Mouse (Mus musculus) CH12.LX (cell line): Measurements from ENCODE around the gene Smim1.

Source experiments
- CTCF ChIP-seq, 2 experiments: IDR thresholded peaks in 1 of 2; conservative IDR thresholded peaks in 1 of 2; 2 replicates each; pipeline ENCODE4 v1.5.1; 2011 to 2012; ENCODE audit warnings: low read depth in 2 of 2, low read length in 2 of 2, improper control_type of control experiment in 1 of 2, inconsistent platforms in 1 of 2, mild to moderate bottlenecking in 1 of 2, moderate library complexity in 1 of 2
- EP300 ChIP-seq: IDR thresholded peaks from 2 replicates; pipeline ENCODE4 v1.6.1; 2011; ENCODE audit warnings: low read length, improper control_type of control experiment
- MAFK ChIP-seq: IDR thresholded peaks from 2 replicates; pipeline ENCODE4 v1.6.1; 2011; ENCODE audit warnings: low read length, improper control_type of control experiment; ENCODE audit not compliant: insufficient replicate concordance
- MAZ ChIP-seq: IDR thresholded peaks from 2 replicates; pipeline ENCODE4 v1.6.1; 2012; ENCODE audit warnings: low read depth, mild to moderate bottlenecking, inconsistent platforms, low read length, improper control_type of control experiment, moderate library complexity
- NRF1 ChIP-seq: IDR thresholded peaks from 2 replicates; pipeline ENCODE4 v1.6.1; 2014; ENCODE audit warnings: low read depth, mild to moderate bottlenecking, inconsistent platforms, low read length, improper control_type of control experiment, moderate library complexity
- POLR2A ChIP-seq: IDR thresholded peaks from 2 replicates; pipeline ENCODE4 v1.6.1; 2011; ENCODE audit warnings: low read depth, mild to moderate bottlenecking, improper control_type of control experiment, low read length
- RCOR1 ChIP-seq: conservative IDR thresholded peaks from 2 replicates; pipeline ENCODE4 v1.6.1; 2012; ENCODE audit warnings: low read depth, mild to moderate bottlenecking, inconsistent platforms, low read length, improper control_type of control experiment
- SMC3 ChIP-seq: IDR thresholded peaks from 2 replicates; pipeline ENCODE4 v1.6.1; 2011; ENCODE audit warnings: low read depth, low read length, improper control_type of control experiment
- TBP ChIP-seq: conservative IDR thresholded peaks from 2 replicates; pipeline ENCODE4 v1.6.1; 2011; ENCODE audit warnings: low read depth, low read length, improper control_type of control experiment
- TCF12 ChIP-seq: IDR thresholded peaks from 2 replicates; pipeline ENCODE4 v1.6.1; 2014; ENCODE audit warnings: low read depth, mild to moderate bottlenecking, inconsistent platforms, low read length, improper control_type of control experiment
- USF1 ChIP-seq: IDR thresholded peaks from 2 replicates; pipeline ENCODE4 v1.6.1; 2014; ENCODE audit warnings: low read depth, mild to moderate bottlenecking, inconsistent platforms, low read length, improper control_type of control experiment

- TF ChIP-seq CTCF (conservative IDR thresholded peaks at IDR 0.05 in 1 of 2, IDR thresholded peaks at IDR 0.05 in 1 of 2; ENCODE audit: low read depth in 2 of 2, low read length in 2 of 2) = peak in 1 of 2 experiments; percentile 51; a peak in 2 of 4 replicates
- no peak for TF ChIP-seq MAZ
- TF ChIP-seq TCF12 = no peak
- TF ChIP-seq SMC3 = peak; percentile 38
- no peak for TF ChIP-seq TBP
- no peak for TF ChIP-seq POLR2A
- TF ChIP-seq MAFK = no peak
- TF ChIP-seq RCOR1 = no peak
- TF ChIP-seq EP300 = no peak
- no peak for TF ChIP-seq USF1
- no peak for TF ChIP-seq NRF1
These were observed 44.9 kb upstream of the Smim1 start for GRCm38 (mm10) chr4:154070896-154071295.
